Mouse (Mus musculus) E14TG2a.4 (cell line): Measurements from ENCODE around the gene Psme1.

Experiments
- CTCF ChIP-seq: conservative IDR thresholded peaks from 2 replicates; pipeline ENCODE4 v1.5.1; 2014; ENCODE audit warnings: low read length
- NANOG ChIP-seq: IDR thresholded peaks from 2 replicates; pipeline ENCODE4 v1.6.1; 2014; ENCODE audit warnings: borderline replicate concordance, low read length, mixed read lengths
- POU5F1 ChIP-seq: IDR thresholded peaks from 2 replicates; pipeline ENCODE4 v1.6.1; 2014; ENCODE audit warnings: low read length, borderline replicate concordance

- TF ChIP-seq CTCF (no peak), POU5F1 (no peak), NANOG (no peak)
Observed at GRCm38 (mm10) chr14:55586149-55586548, 8.2 kb downstream of the Psme1 start.
